In genomic region chr6:88485378-88485777, GRCm38 (mm10) we compare ENCODE assay signal across 14 mouse cellular contexts. TPM values are rescaled to one million over a fixed set of nuclear protein-coding genes. Genes with fewer than 3 reads are reported as not detected.
A peak's percentile ranks its signal among the peaks of the same experiment; 100 is the strongest.
DNase-seq lines count a peak whose midpoint lies in the region; ATAC-seq and TF ChIP-seq lines count a peak whose summit lies in the region.
"Had no signal": no experiment of that assay in that cellular context is flagged by ENCODE, and none has a peak within 500 bp of the region (broad histone marks: within the 10 kb centered on the region; RNA-seq: fewer than 3 reads in every experiment).

No protein-coding gene starts in this region.

- peaks cover 86% of the 10 kb centered on the region for H3K36me3 ChIP-seq in heart, embryonic 10.5 days
- peaks cover 6% of the 10 kb centered on the region for H3K36me3 ChIP-seq in liver, embryonic 16.5 days (ENCODE audit: control insufficient read depth, insufficient read depth)
- H3K36me3 ChIP-seq in stomach, postnatal 0 days (ENCODE audit: control insufficient read depth, insufficient read depth, low read length) = peaks cover under 1% of the 10 kb centered on the region; the same call in 1 of the 2 replicates

- no peak overlapping the region for H3K27ac ChIP-seq in heart, embryonic 10.5 days
- no peak overlapping the region for H3K27ac ChIP-seq in liver, embryonic 16.5 days (ENCODE audit: low read length)
- H3K27ac ChIP-seq in stomach, postnatal 0 days (replicated peaks) = no peak overlapping the region
- H3K27ac ChIP-seq: hindbrain, embryonic 15.5 days; kidney, postnatal 0 days; limb, embryonic 15.5 days had no signal

- TF ChIP-seq EP300 in stomach, postnatal 0 days (optimal IDR thresholded peaks at IDR 0.05) = no peak

- H3K4me3 ChIP-seq in heart, embryonic 10.5 days = no peak overlapping the region
- H3K4me3 ChIP-seq in liver, embryonic 16.5 days (ENCODE audit: low read depth, low read length) = no peak overlapping the region
- no peak overlapping the region for H3K4me3 ChIP-seq in stomach, postnatal 0 days (ENCODE audit: low read depth, low read length)
- H3K4me3 ChIP-seq: hindbrain, embryonic 15.5 days; limb, embryonic 15.5 days; myocyte had no signal

- peak; percentile 94 for DNase-seq in heart, adult 11 months
- no peak for DNase-seq in heart, embryonic 10.5 days (ENCODE audit: low spot score)
- DNase-seq in urinary bladder, postnatal 14 days (ENCODE audit: low spot score) = peak; percentile 33
- DNase-seq in urinary bladder, postnatal 25 days (ENCODE audit: low spot score) = no peak
- peak; percentile 56 for DNase-seq in stomach, postnatal 0 days (ENCODE audit: low spot score)
- no peak for DNase-seq in gastrocnemius, adult 18-20 months (ENCODE audit: low spot score)
- no peak for DNase-seq in cerebellum, postnatal 4 days (ENCODE audit: low spot score in 2 of 2)
- DNase-seq: right cerebral cortex, postnatal 25 days had no signal

- 88% methylated on average over 6 of the region's 6 CpGs for WGBS in heart, embryonic 10.5 days
- 64% methylated on average over 6 of the region's 6 CpGs for WGBS in liver, embryonic 16.5 days (ENCODE audit: insufficient replicate concordance)
- WGBS in stomach, postnatal 0 days = 64% methylated on average over 6 of the region's 6 CpGs

- H3K9ac ChIP-seq in liver, embryonic 16.5 days (ENCODE audit: low read depth, low read length) = no peak overlapping the region
- H3K9ac ChIP-seq in stomach, postnatal 0 days (ENCODE audit: low read length) = no peak overlapping the region
- H3K9ac ChIP-seq: hindbrain, embryonic 15.5 days; limb, embryonic 15.5 days had no signal

- peak; percentile 79 for ATAC-seq in liver, embryonic 16.5 days (ENCODE audit: low read depth)
- ATAC-seq in stomach, postnatal 0 days (ENCODE audit: low FRiP score, low TSS enrichment) = 0 out of 2 replicates have a peak, but pooled peaks have one; percentile 32

- H3K4me1 ChIP-seq in heart, embryonic 10.5 days = 0 out of 2 replicates have a peak, but pooled peaks cover 3% of the 10 kb centered on the region
- H3K4me1 ChIP-seq in liver, embryonic 16.5 days (ENCODE audit: control insufficient read depth, low read depth, low read length) = peaks cover 3% of the 10 kb centered on the region
- no peaks in the 10 kb centered on the region for H3K4me1 ChIP-seq in stomach, postnatal 0 days (replicated peaks; ENCODE audit: control insufficient read depth, insufficient read depth)
- H3K4me1 ChIP-seq: limb, embryonic 15.5 days had no signal

- H3K4me2 ChIP-seq in liver, embryonic 16.5 days (ENCODE audit: low read depth, low read length) = no peak overlapping the region
- no peak overlapping the region for H3K4me2 ChIP-seq in stomach, postnatal 0 days (replicated peaks; ENCODE audit: low read depth)
- H3K4me2 ChIP-seq: hindbrain, embryonic 15.5 days; limb, embryonic 15.5 days; midbrain, embryonic 11.5 days had no signal

- H3K27me3 ChIP-seq in heart, embryonic 10.5 days (ENCODE audit: insufficient read depth, poor library complexity, severe bottlenecking) = no peaks in the 10 kb centered on the region
- H3K27me3 ChIP-seq in liver, embryonic 16.5 days (ENCODE audit: control insufficient read depth, insufficient read depth, low read depth, low read length) = no peaks in the 10 kb centered on the region
- no peaks in the 10 kb centered on the region for H3K27me3 ChIP-seq in stomach, postnatal 0 days (ENCODE audit: control insufficient read depth, insufficient read depth, low read length)
- H3K27me3 ChIP-seq: hindbrain, embryonic 15.5 days; limb, embryonic 15.5 days had no signal

- no peak for TF ChIP-seq CTCF in stomach, postnatal 0 days (IDR thresholded peaks at IDR 0.05; ENCODE audit: low read depth)

- H3K9me3 ChIP-seq in heart, embryonic 10.5 days = no peaks in the 10 kb centered on the region
- no peaks in the 10 kb centered on the region for H3K9me3 ChIP-seq in liver, embryonic 16.5 days (replicated peaks; ENCODE audit: control insufficient read depth, low read length)
- no peaks in the 10 kb centered on the region for H3K9me3 ChIP-seq in stomach, postnatal 0 days (ENCODE audit: control insufficient read depth, low read length)
- H3K9me3 ChIP-seq: hindbrain, embryonic 15.5 days; limb, embryonic 15.5 days had no signal

RNA-seq across cellular contexts. Expression of gene Ruvbl1, which starts 20.2 kb away (rescaled TPM):
- polyA plus RNA-seq in heart, embryonic 10.5 days (2016; fragmentation: Nextera tagmentation; extraction: Ambion mirVana) = 115 and 169 TPM in 2 replicates
- polyA plus RNA-seq in liver, embryonic 16.5 days (2015; fragmentation: Nextera tagmentation; extraction: Ambion mirVana) = 58.1 and 62.3 TPM in 2 replicates
- 35.2 and 37.9 TPM in 2 replicates for polyA plus RNA-seq in stomach, postnatal 0 days (2015; fragmentation: Nextera tagmentation; extraction: Ambion mirVana)
- total RNA-seq in gastrocnemius, adult 18-20 months (2021) = 10 to 100 TPM; 21.9 to 23.9 TPM

RNA-seq across cellular contexts. Expression of gene Sec61a1, which starts 33.3 kb away (rescaled TPM):
- polyA plus RNA-seq in heart, embryonic 10.5 days (2016; fragmentation: Nextera tagmentation; extraction: Ambion mirVana) = 234 and 235 TPM in 2 replicates
- 132 and 138 TPM in 2 replicates for polyA plus RNA-seq in liver, embryonic 16.5 days (2015; fragmentation: Nextera tagmentation; extraction: Ambion mirVana)
- 163 and 168 TPM in 2 replicates for polyA plus RNA-seq in stomach, postnatal 0 days (2015; fragmentation: Nextera tagmentation; extraction: Ambion mirVana)
- 10 to 100 TPM; 13.9 to 16.2 TPM for total RNA-seq in gastrocnemius, adult 18-20 months (2021)

RNA-seq across cellular contexts. Expression of gene Eefsec, which starts 39.0 kb away (rescaled TPM):
- 26.4 and 29.1 TPM in 2 replicates for polyA plus RNA-seq in heart, embryonic 10.5 days (2016; fragmentation: Nextera tagmentation; extraction: Ambion mirVana)
- polyA plus RNA-seq in liver, embryonic 16.5 days (2015; fragmentation: Nextera tagmentation; extraction: Ambion mirVana) = 15.3 and 15.6 TPM in 2 replicates
- polyA plus RNA-seq in stomach, postnatal 0 days (2015; fragmentation: Nextera tagmentation; extraction: Ambion mirVana) = 19.5 and 20.6 TPM in 2 replicates
- 1 to 10 TPM; 7.1 to 7.6 TPM for total RNA-seq in gastrocnemius, adult 18-20 months (2021)

Comparison
In these comparisons a context has a peak if more than half of its experiments do, and no peak if none do; other contexts are left out.
1. DNase-seq: peak in heart, adult 11 months (single experiment), urinary bladder, postnatal 14 days (single experiment) and stomach, postnatal 0 days (single experiment); none in heart, embryonic 10.5 days (single experiment), urinary bladder, postnatal 25 days (single experiment), gastrocnemius, adult 18-20 months (single experiment) and cerebellum, postnatal 4 days (0 of 2).